Mouse (Mus musculus): Measurements from ENCODE around the gene Tmem189. TPM values are rescaled to one million over a fixed set of nuclear protein-coding genes. Genes with fewer than 3 reads are reported as not detected.

The Tmem189 gene
- polyA plus RNA-seq, 1 experiment from 2014 or later: 52.8 TPM

GRCm38 (mm10) chr2:167694244-167694643 lies 4.6 kb upstream of the Tmem189 start:
- H3K4me1 ChIP-seq (ENCODE audit: control insufficient read depth, insufficient read depth, low read length): peaks cover 13% of the 10 kb centered on the region; the same call in 1 of the 2 replicates
- no peak overlapping the region for H3K4me3 ChIP-seq (ENCODE audit: low read length)
- no peak for ATAC-seq (ENCODE audit: low FRiP score, low TSS enrichment)
- H3K36me3 ChIP-seq (ENCODE audit: control insufficient read depth, insufficient read depth, low read length): no peaks in the 10 kb centered on the region
- H3K9me3 ChIP-seq (ENCODE audit: control insufficient read depth, low read length): peaks cover 7% of the 10 kb centered on the region
- 67% methylated on average over 1 of the region's 1 CpGs for WGBS
- H3K4me2 ChIP-seq (replicated peaks; ENCODE audit: low read depth, low read length): no peak overlapping the region
- peaks cover 7% of the 10 kb centered on the region; the same call in 1 of the 2 replicates for H3K27me3 ChIP-seq (ENCODE audit: control insufficient read depth, insufficient read depth, low read length)
- no peak overlapping the region for H3K9ac ChIP-seq (ENCODE audit: low read depth, low read length)
- no peak overlapping the region for H3K27ac ChIP-seq (ENCODE audit: low read depth, low read length)

DNA sequence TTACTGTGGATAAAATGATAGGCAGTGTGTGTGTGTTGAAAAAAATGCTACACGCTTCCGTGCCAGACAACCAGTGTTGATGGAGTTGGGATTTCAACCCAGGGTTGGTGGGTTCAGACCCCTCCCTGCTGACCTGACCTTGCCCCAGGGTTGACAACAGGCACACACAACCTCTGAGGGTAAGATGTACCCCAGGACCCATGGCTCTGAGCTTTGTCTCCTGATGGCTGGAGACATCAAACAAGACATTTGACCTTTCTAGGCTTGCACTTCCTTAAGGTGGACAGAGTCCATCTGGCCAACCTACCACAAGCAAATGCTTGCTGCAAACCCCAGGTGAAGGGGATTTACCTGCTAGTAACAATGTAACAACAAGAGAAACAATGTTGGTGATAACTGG lies 3.9 kb upstream of the Tmem189 start:
- no peak for ATAC-seq (ENCODE audit: low FRiP score, low TSS enrichment)
- 84% methylated on average over 2 of the region's 2 CpGs for WGBS
- no peaks in the 10 kb centered on the region for H3K36me3 ChIP-seq (ENCODE audit: control insufficient read depth, insufficient read depth, low read length)
- peaks cover 7% of the 10 kb centered on the region for H3K9me3 ChIP-seq (ENCODE audit: control insufficient read depth, low read length)
- H3K4me2 ChIP-seq (replicated peaks; ENCODE audit: low read depth, low read length): no peak overlapping the region
- no peak overlapping the region for H3K4me3 ChIP-seq (ENCODE audit: low read length)
- H3K27me3 ChIP-seq (ENCODE audit: control insufficient read depth, insufficient read depth, low read length): peaks cover 7% of the 10 kb centered on the region; the same call in 1 of the 2 replicates
- H3K27ac ChIP-seq (ENCODE audit: low read depth, low read length): no peak overlapping the region
- H3K4me1 ChIP-seq (ENCODE audit: control insufficient read depth, insufficient read depth, low read length): peaks cover 13% of the 10 kb centered on the region; the same call in 1 of the 2 replicates
- no peak overlapping the region for H3K9ac ChIP-seq (ENCODE audit: low read depth, low read length)

DNA sequence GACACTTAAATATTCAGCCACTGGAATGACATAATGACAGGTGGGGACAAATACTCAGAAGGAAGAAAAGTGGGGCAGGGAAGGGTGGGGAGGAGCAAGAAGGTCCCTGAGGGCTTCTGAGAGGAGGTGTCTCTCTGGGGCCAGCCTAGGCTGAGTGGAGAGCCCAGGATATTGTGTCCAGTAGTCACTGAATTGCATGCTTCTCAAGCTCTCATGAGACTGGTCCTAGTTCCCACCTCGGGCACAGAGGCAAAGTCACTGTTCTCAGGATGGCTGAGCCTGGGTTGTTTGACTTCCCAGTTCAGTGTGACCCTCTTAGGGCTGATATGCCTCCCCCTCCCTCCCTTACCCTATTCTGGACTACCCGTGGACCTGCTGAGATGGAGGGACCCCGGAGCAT lies 3.2 kb upstream of the Tmem189 start:
- Histone ChIP-seq H3K4me2 (replicated peaks; ENCODE audit: low read depth, low read length) (no peak overlapping the region), H3K4me3 (ENCODE audit: low read length) (no peak overlapping the region), H3K9ac (ENCODE audit: low read depth, low read length) (no peak overlapping the region), H3K36me3 (ENCODE audit: control insufficient read depth, insufficient read depth, low read length) (no peaks in the 10 kb centered on the region), H3K9me3 (ENCODE audit: control insufficient read depth, low read length) (peaks cover 7% of the 10 kb centered on the region), H3K27ac (ENCODE audit: low read depth, low read length) (no peak overlapping the region), H3K27me3 (ENCODE audit: control insufficient read depth, insufficient read depth, low read length) (peaks cover 7% of the 10 kb centered on the region; the same call in 1 of the 2 replicates), H3K4me1 (ENCODE audit: control insufficient read depth, insufficient read depth, low read length) (peaks cover 16% of the 10 kb centered on the region; the same call in 1 of the 2 replicates)
- no peak for ATAC-seq (ENCODE audit: low FRiP score, low TSS enrichment)
- WGBS: 63% methylated on average over 3 of the region's 3 CpGs

- Histone ChIP-seq H3K36me3 (ENCODE audit: control insufficient read depth, insufficient read depth, low read length) (no peaks in the 10 kb centered on the region), H3K9me3 (ENCODE audit: control insufficient read depth, low read length) (peaks cover 7% of the 10 kb centered on the region), H3K4me3 (ENCODE audit: low read length) (no peak overlapping the region), H3K9ac (ENCODE audit: low read depth, low read length) (no peak overlapping the region), H3K27ac (ENCODE audit: low read depth, low read length) (no peak overlapping the region), H3K4me1 (ENCODE audit: control insufficient read depth, insufficient read depth, low read length) (peaks cover 16% of the 10 kb centered on the region; the same call in 1 of the 2 replicates), H3K4me2 (replicated peaks; ENCODE audit: low read depth, low read length) (no peak overlapping the region), H3K27me3 (ENCODE audit: control insufficient read depth, insufficient read depth, low read length) (peaks cover 7% of the 10 kb centered on the region; the same call in 1 of the 2 replicates)
- ATAC-seq (ENCODE audit: low FRiP score, low TSS enrichment): no peak
- 88% methylated on average over 14 of the region's 14 CpGs for WGBS
These were observed 2.4 kb upstream of the Tmem189 start for GRCm38 (mm10) chr2:167691871-167692661.

DNA sequence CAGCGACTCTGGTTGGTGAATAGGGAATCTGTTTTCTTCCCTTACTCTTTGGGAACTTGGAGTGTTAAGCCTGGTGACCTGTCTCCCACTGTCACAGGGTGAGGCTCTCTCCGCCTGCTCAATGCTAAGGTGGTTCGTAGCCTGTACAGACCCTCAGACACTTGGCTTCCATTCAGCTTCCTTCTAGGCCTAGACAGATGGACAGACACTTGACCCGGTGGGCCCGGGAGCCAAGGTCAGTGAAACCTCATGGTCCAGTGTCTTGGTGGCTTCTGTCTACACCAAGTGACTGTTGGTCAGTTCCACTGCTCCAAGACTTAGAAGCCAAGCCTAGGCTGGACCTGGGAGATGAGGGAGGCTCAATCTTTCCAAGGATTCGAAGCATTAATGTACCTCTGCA lies 1.8 kb upstream of the Tmem189 start:
- Histone ChIP-seq H3K27ac (ENCODE audit: low read depth, low read length) (no peak overlapping the region), H3K9ac (ENCODE audit: low read depth, low read length) (no peak overlapping the region), H3K36me3 (ENCODE audit: control insufficient read depth, insufficient read depth, low read length) (no peaks in the 10 kb centered on the region), H3K27me3 (ENCODE audit: control insufficient read depth, insufficient read depth, low read length) (peaks cover 7% of the 10 kb centered on the region; the same call in 1 of the 2 replicates), H3K9me3 (ENCODE audit: control insufficient read depth, low read length) (peaks cover 7% of the 10 kb centered on the region), H3K4me1 (ENCODE audit: control insufficient read depth, insufficient read depth, low read length) (peaks cover 14% of the 10 kb centered on the region; the same call in 1 of the 2 replicates), H3K4me2 (replicated peaks; ENCODE audit: low read depth, low read length) (peak overlapping the region; percentile 31; the same call in 1 of the 2 replicates), H3K4me3 (ENCODE audit: low read length) (no peak overlapping the region)
- ATAC-seq (ENCODE audit: low FRiP score, low TSS enrichment): no peak
- WGBS: 93% methylated on average over 6 of the region's 6 CpGs

DNA sequence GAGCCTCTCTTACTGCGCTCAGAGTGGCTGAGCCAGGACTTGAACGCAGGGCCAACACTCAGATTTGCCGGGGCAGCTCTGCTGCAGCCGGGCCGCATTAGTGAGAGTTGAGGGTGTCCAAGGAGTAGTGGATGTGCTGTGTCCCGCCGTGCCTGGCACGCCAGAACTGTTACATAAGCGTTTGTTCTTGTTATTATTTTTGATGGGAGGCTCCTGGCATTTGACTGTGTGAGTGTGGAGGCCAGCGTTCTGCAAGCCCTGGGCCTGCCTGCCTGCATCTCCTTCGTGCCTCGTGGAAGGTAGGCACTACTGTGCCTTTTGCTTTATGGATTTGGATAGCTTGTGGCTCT lies 1.3 kb upstream of the Tmem189 start:
- 88% methylated on average over 12 of the region's 12 CpGs for WGBS
- Histone ChIP-seq H3K9ac (ENCODE audit: low read depth, low read length) (no peak overlapping the region), H3K4me3 (ENCODE audit: low read length) (peak overlapping the region; percentile 67; the same call in 1 of the 2 replicates), H3K4me2 (replicated peaks; ENCODE audit: low read depth, low read length) (peak overlapping the region; percentile 31; the same call in 1 of the 2 replicates), H3K27me3 (ENCODE audit: control insufficient read depth, insufficient read depth, low read length) (peaks cover 7% of the 10 kb centered on the region; the same call in 1 of the 2 replicates), H3K27ac (ENCODE audit: low read depth, low read length) (no peak overlapping the region), H3K9me3 (ENCODE audit: control insufficient read depth, low read length) (peaks cover 7% of the 10 kb centered on the region), H3K4me1 (ENCODE audit: control insufficient read depth, insufficient read depth, low read length) (peaks cover 9% of the 10 kb centered on the region; the same call in 1 of the 2 replicates), H3K36me3 (ENCODE audit: control insufficient read depth, insufficient read depth, low read length) (no peaks in the 10 kb centered on the region)
- ATAC-seq (ENCODE audit: low FRiP score, low TSS enrichment): no peak

DNA sequence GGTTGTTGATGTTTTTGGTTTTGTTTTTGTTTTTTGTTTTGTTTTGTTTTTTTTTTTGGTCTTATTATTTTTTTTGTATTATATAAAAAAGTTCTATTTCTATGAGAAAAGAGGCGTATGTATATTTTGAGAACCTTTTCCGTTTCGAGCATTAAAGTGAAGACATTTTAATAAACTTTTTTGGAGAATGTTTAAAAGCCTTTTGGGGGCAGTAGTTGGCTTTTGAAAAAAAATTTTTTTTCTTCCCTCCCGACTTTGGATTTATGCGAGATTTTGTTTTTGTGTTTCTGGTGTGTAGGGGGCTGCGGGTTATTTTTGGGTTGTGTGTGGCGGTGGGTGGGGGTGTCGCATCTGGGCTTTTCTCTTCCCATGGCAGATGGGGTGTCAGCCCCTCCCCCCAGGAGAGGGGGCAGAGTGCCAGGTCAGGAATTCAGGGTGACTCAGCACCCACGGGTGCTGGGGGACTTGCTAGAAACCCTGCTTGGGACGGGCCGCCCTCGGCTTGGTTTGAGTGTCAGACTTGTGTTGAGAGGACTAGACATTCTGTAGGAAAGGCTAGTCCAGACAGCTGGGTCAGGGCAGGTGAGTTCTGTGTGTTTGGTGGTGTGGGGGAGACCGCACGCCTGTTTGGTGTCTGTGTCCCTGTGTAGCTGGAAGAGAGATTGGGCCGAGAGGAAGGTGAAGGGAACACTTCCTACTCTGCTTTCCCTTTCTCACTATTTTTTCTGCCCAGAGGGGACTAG lies 768 bp upstream of the Tmem189 start:
- Histone ChIP-seq H3K27me3 (ENCODE audit: control insufficient read depth, insufficient read depth, low read length) (peaks cover 7% of the 10 kb centered on the region; the same call in 1 of the 2 replicates), H3K4me2 (replicated peaks; ENCODE audit: low read depth, low read length) (peak overlapping the region; percentile 98), H3K4me1 (ENCODE audit: control insufficient read depth, insufficient read depth, low read length) (peaks cover 9% of the 10 kb centered on the region; the same call in 1 of the 2 replicates), H3K9me3 (ENCODE audit: control insufficient read depth, low read length) (peaks cover 7% of the 10 kb centered on the region), H3K27ac (ENCODE audit: low read depth, low read length) (no peak overlapping the region), H3K36me3 (ENCODE audit: control insufficient read depth, insufficient read depth, low read length) (no peaks in the 10 kb centered on the region), H3K9ac (ENCODE audit: low read depth, low read length) (peak overlapping the region; percentile 73; the same call in 1 of the 2 replicates), H3K4me3 (ENCODE audit: low read length) (peak overlapping the region; percentile 67)
- no peak for ATAC-seq (ENCODE audit: low FRiP score, low TSS enrichment)
- WGBS: 51% methylated on average over 15 of the region's 15 CpGs

GRCm38 (mm10) chr2:167688498-167689451 lies 847 bp downstream of the Tmem189 start, which contains the start of gene Cebpb:
Gene Cebpb (plus strand): TSS chr2:167688915.
- Histone ChIP-seq H3K9me3 (ENCODE audit: control insufficient read depth, low read length) (no peaks in the 10 kb centered on the region), H3K9ac (ENCODE audit: low read depth, low read length) (peak within 1 kb of the TSS; percentile 73), H3K27me3 (ENCODE audit: control insufficient read depth, insufficient read depth, low read length) (peaks cover 7% of the 10 kb centered on the region; the same call in 1 of the 2 replicates), H3K27ac (ENCODE audit: low read depth, low read length) (peak within 1 kb of the TSS; percentile 38; the same call in 1 of the 2 replicates), H3K4me1 (ENCODE audit: control insufficient read depth, insufficient read depth, low read length) (peaks cover 9% of the 10 kb centered on the region; the same call in 1 of the 2 replicates), H3K4me3 (ENCODE audit: low read length) (peak within 1 kb of the TSS; percentile 67), H3K4me2 (replicated peaks; ENCODE audit: low read depth, low read length) (peak within 1 kb of the TSS; percentile 98), H3K36me3 (ENCODE audit: control insufficient read depth, insufficient read depth, low read length) (no peaks in the 10 kb centered on the region)
- peak; percentile 70 for ATAC-seq (ENCODE audit: low FRiP score, low TSS enrichment)
- WGBS: 0% methylated on average over 81 of the region's 147 CpGs

All from kidney, embryonic 14.5 days (tissue).